Comparison of ENCODE assay signal across 8 mouse cellular contexts in the genomic region with DNA sequence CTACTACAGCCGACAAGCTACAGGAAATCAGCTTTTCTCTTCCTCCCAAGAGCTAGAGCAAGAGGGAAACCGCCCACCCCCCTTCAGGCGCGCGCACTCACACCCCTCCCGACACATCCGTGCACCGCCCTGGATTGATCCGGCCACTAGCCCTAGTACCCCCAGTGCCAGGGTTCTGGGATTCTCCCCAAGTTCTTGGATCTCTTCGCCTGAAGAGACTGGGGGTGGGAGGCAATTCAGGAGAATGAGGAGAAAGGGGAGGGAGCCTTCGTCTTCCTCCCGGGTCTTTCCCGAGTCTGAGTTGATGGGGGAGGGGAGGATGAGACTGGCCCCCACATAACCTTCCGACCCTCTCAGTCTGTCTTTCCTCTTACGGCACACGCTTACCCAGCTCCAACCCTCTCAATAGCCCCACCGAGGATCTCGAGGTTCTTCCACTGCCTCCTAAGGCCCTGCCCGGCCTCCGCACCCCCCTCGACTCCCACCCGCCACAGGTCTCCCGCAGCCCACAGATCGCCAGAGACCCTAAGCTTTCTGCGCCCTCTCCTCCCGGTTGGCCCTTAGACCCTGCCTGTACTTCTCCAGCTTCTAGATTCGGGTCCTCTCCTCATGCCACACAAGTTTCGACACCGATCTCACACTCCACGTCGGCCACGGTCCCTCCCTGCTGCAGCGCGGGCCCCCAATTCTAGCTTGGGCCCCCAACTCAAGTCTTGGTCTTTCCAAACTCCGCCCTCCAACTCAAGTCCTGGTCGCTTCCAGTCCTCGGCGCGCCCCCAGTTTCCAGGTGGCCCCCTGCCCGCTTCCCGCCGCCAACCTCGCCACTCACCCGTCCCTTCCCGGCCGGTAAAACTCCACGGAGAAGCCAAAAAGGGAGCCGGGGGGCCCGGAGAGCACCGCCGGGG. TPM values are rescaled to one million over a fixed set of nuclear protein-coding genes. Genes with fewer than 3 reads are reported as not detected.
A peak's percentile ranks its signal among the peaks of the same experiment; 100 is the strongest.
DNase-seq lines count a peak whose midpoint lies in the region; ATAC-seq lines count a peak whose summit lies in the region.

No protein-coding gene starts in this region.

- no peaks in the 10 kb centered on the region for H3K9me3 ChIP-seq in embryonic facial prominence, embryonic 11.5 days (replicated peaks; ENCODE audit: control insufficient read depth, low read length)
- H3K9me3 ChIP-seq in limb, embryonic 12.5 days = no peaks in the 10 kb centered on the region
- no peaks in the 10 kb centered on the region for H3K9me3 ChIP-seq in midbrain, embryonic 15.5 days

- peak overlapping the region; percentile 86 for H3K4me2 ChIP-seq in embryonic facial prominence, embryonic 11.5 days (ENCODE audit: low read depth, low read length)
- peak overlapping the region; percentile 79 for H3K4me2 ChIP-seq in limb, embryonic 12.5 days
- H3K4me2 ChIP-seq in midbrain, embryonic 15.5 days = peak overlapping the region; percentile 94

- peak; percentile 56 for DNase-seq in gastrocnemius, postnatal 10 days
- no peak for DNase-seq in gastrocnemius, adult 18-20 months (ENCODE audit: low spot score)
- peak; percentile 69 for DNase-seq in embryonic facial prominence, embryonic 11.5 days (ENCODE audit: low spot score)
- peak; percentile 64 to 69 for DNase-seq in heart, postnatal 14 days
- DNase-seq in yolk sac, embryonic 10.5 days (ENCODE audit: low spot score) = peak; percentile 72
- DNase-seq in cerebellum, adult 18-20 months = no peak

- peak overlapping the region; percentile 91 for H3K4me3 ChIP-seq in embryonic facial prominence, embryonic 11.5 days (ENCODE audit: low read depth, low read length)
- H3K4me3 ChIP-seq in limb, embryonic 12.5 days (replicated peaks) = peak overlapping the region; percentile 91
- peak overlapping the region; percentile 44 for H3K4me3 ChIP-seq in midbrain, embryonic 15.5 days

- intact Hi-C loops in heart, postnatal 14 days (cut with DNase I) = loop anchor here (1.0 kb wide), 1 partner anchor 23 kb away; no protein-coding TSS in a partner anchor

- WGBS in embryonic facial prominence, embryonic 11.5 days = under 1% methylated on average over 51 of the region's 51 CpGs
- under 1% methylated on average over 51 of the region's 51 CpGs for WGBS in limb, embryonic 12.5 days
- 1% methylated on average over 51 of the region's 51 CpGs for WGBS in midbrain, embryonic 15.5 days

- H3K27me3 ChIP-seq in embryonic facial prominence, embryonic 11.5 days (ENCODE audit: control insufficient read depth, insufficient read depth, low read length) = no peaks in the 10 kb centered on the region
- H3K27me3 ChIP-seq in limb, embryonic 12.5 days = no peaks in the 10 kb centered on the region
- H3K27me3 ChIP-seq in midbrain, embryonic 15.5 days (replicated peaks) = peaks cover 12% of the 10 kb centered on the region; the same call in 1 of the 2 replicates

- H3K4me1 ChIP-seq in embryonic facial prominence, embryonic 11.5 days (ENCODE audit: control insufficient read depth, insufficient read depth, low read length) = peaks cover 7% of the 10 kb centered on the region; the same call in 1 of the 2 replicates
- peaks cover 24% of the 10 kb centered on the region for H3K4me1 ChIP-seq in limb, embryonic 12.5 days (replicated peaks)
- H3K4me1 ChIP-seq in midbrain, embryonic 15.5 days = peaks cover 17% of the 10 kb centered on the region

- H3K27ac ChIP-seq in embryonic facial prominence, embryonic 11.5 days (replicated peaks; ENCODE audit: low read depth, low read length) = peak overlapping the region; percentile 87
- H3K27ac ChIP-seq in limb, embryonic 12.5 days = peak overlapping the region; percentile 95
- H3K27ac ChIP-seq in midbrain, embryonic 15.5 days = no peak overlapping the region

- ATAC-seq in embryonic facial prominence, embryonic 11.5 days (replicated peaks; ENCODE audit: insufficient number of reproducible peaks, low FRiP score, low TSS enrichment, low read depth) = 0 out of 2 replicates have a peak, but pooled peaks have one; percentile 30
- ATAC-seq in limb, embryonic 12.5 days (ENCODE audit: insufficient number of reproducible peaks, insufficient read depth, low FRiP score, low TSS enrichment, low read depth) = peak; percentile 33; the same call in 1 of the 2 replicates
- ATAC-seq in midbrain, embryonic 15.5 days (replicated peaks) = peak; percentile 59

- peak overlapping the region; percentile 93 for H3K9ac ChIP-seq in embryonic facial prominence, embryonic 11.5 days (replicated peaks; ENCODE audit: low read length)
- peak overlapping the region; percentile 97 for H3K9ac ChIP-seq in limb, embryonic 12.5 days (replicated peaks)
- peak overlapping the region; percentile 51 for H3K9ac ChIP-seq in midbrain, embryonic 15.5 days

- H3K36me3 ChIP-seq in embryonic facial prominence, embryonic 11.5 days (replicated peaks; ENCODE audit: control insufficient read depth, insufficient read depth, low read depth, low read length) = no peaks in the 10 kb centered on the region
- no peaks in the 10 kb centered on the region for H3K36me3 ChIP-seq in limb, embryonic 12.5 days
- H3K36me3 ChIP-seq in midbrain, embryonic 15.5 days (replicated peaks) = no peaks in the 10 kb centered on the region

RNA-seq across cellular contexts. Expression of gene Itga5, which starts 0.8 kb away (rescaled TPM):
- 10 to 100 TPM; 27.6 to 40.5 TPM for total RNA-seq in gastrocnemius, postnatal 10 days (2021)
- total RNA-seq in gastrocnemius, adult 18-20 months (2021) = 1 to 10 TPM; 6.5 to 9.1 TPM
- polyA plus RNA-seq in embryonic facial prominence, embryonic 11.5 days (2014; fragmentation: Nextera tagmentation; extraction: Ambion mirVana) = 24.6 and 29.6 TPM in 2 replicates
- total RNA-seq in heart, postnatal 14 days (2021) = 10 to 100 TPM; 61.1 to 70.4 TPM
- polyA plus RNA-seq in limb, embryonic 12.5 days (2016; fragmentation: Nextera tagmentation; extraction: Ambion mirVana) = 45.1 and 50.5 TPM in 2 replicates
- 7.3 and 8.2 TPM in 2 replicates for polyA plus RNA-seq in midbrain, embryonic 15.5 days (2015; fragmentation: Nextera tagmentation; extraction: Ambion mirVana)

RNA-seq across cellular contexts. Expression of gene Zfp385a, which starts 25.8 kb away (rescaled TPM):
- total RNA-seq in gastrocnemius, postnatal 10 days (2021) = 10 to 100 TPM; 39.3 to 45.7 TPM
- 10 to 100 TPM in 1 of 2 experiments, 1 to 10 TPM in 1; 7.9 to 32.1 TPM for total RNA-seq in gastrocnemius, adult 18-20 months (2021)
- polyA plus RNA-seq in embryonic facial prominence, embryonic 11.5 days (2014; fragmentation: Nextera tagmentation; extraction: Ambion mirVana) = 12.2 and 16.6 TPM in 2 replicates
- 10 to 100 TPM; 16.6 to 18.4 TPM for total RNA-seq in heart, postnatal 14 days (2021)
- polyA plus RNA-seq in limb, embryonic 12.5 days (2016; fragmentation: Nextera tagmentation; extraction: Ambion mirVana) = 11.2 and 13.3 TPM in 2 replicates
- polyA plus RNA-seq in midbrain, embryonic 15.5 days (2015; fragmentation: Nextera tagmentation; extraction: Ambion mirVana) = 24.4 and 25.6 TPM in 2 replicates

RNA-seq across cellular contexts. Expression of gene Gpr84, which starts 55.3 kb away (rescaled TPM):
- total RNA-seq in gastrocnemius, postnatal 10 days (2021) = under 1 TPM in 1 of 2 experiments, not detected in 1; 0.14 TPM
- total RNA-seq in gastrocnemius, adult 18-20 months (2021) = not detected
- polyA plus RNA-seq in embryonic facial prominence, embryonic 11.5 days (2014; fragmentation: Nextera tagmentation; extraction: Ambion mirVana) = not detected in 2 replicates
- total RNA-seq in heart, postnatal 14 days (2021) = not detected
- 0.31 and 0.44 TPM in 2 replicates for polyA plus RNA-seq in limb, embryonic 12.5 days (2016; fragmentation: Nextera tagmentation; extraction: Ambion mirVana)
- 0.31 and 0.34 TPM in 2 replicates for polyA plus RNA-seq in midbrain, embryonic 15.5 days (2015; fragmentation: Nextera tagmentation; extraction: Ambion mirVana)

Comparison
In these comparisons a context has a peak if more than half of its experiments do, and no peak if none do; other contexts are left out.
1. DNase-seq: peak in gastrocnemius, postnatal 10 days (single experiment), embryonic facial prominence, embryonic 11.5 days (single experiment), heart, postnatal 14 days (2 of 2) and yolk sac, embryonic 10.5 days (single experiment); none in gastrocnemius, adult 18-20 months (single experiment) and cerebellum, adult 18-20 months (0 of 2).
2. Peak in every context shown above with its lines, with median percentiles within 50 percentile points of each other: ATAC-seq, H3K4me2 ChIP-seq, H3K4me3 ChIP-seq and H3K9ac ChIP-seq.